Mouse (Mus musculus): ENCODE results near the gene Cyp4f14. TPM values are rescaled to one million over a fixed set of nuclear protein-coding genes. Genes with fewer than 3 reads are reported as not detected.

Gene Cyp4f14
- polyA plus RNA-seq, 1 experiment from 2014 or later = not detected

- no peak overlapping the region for H3K27ac ChIP-seq (replicated peaks; ENCODE audit: low read depth, low read length)
- ATAC-seq (ENCODE audit: insufficient number of reproducible peaks, low FRiP score, low TSS enrichment, low read depth) = no peak
- no peaks in the 10 kb centered on the region for H3K36me3 ChIP-seq (ENCODE audit: control insufficient read depth, insufficient read depth, low read length)
- whole genome bisulfite sequencing = 71% methylated on average over 3 of the region's 3 CpGs
- DNase-seq (ENCODE audit: low spot score) = no peak
- H3K4me1 ChIP-seq (ENCODE audit: control insufficient read depth, insufficient read depth, low read length) = no peaks in the 10 kb centered on the region
- H3K27me3 ChIP-seq (ENCODE audit: control insufficient read depth, insufficient read depth, low read length) = no peaks in the 10 kb centered on the region
- no peak overlapping the region for H3K9ac ChIP-seq (ENCODE audit: low read length)
- H3K9me3 ChIP-seq (ENCODE audit: control insufficient read depth, low read length) = no peaks in the 10 kb centered on the region
- H3K4me2 ChIP-seq (ENCODE audit: low read depth, severe bottlenecking) = no peak overlapping the region
- no peak overlapping the region for H3K4me3 ChIP-seq (ENCODE audit: low read depth, low read length)
Observed at GRCm38 (mm10) chr17:32944402-32945035, 27.4 kb upstream of the Cyp4f14 start.

GRCm38 (mm10) chr17:32943661-32944060, 26.5 kb upstream of the Cyp4f14 start:
- Histone ChIP-seq H3K36me3 (ENCODE audit: control insufficient read depth, insufficient read depth, low read length) (no peaks in the 10 kb centered on the region), H3K4me3 (ENCODE audit: low read depth, low read length) (no peak overlapping the region), H3K27ac (replicated peaks; ENCODE audit: low read depth, low read length) (no peak overlapping the region), H3K9ac (ENCODE audit: low read length) (no peak overlapping the region), H3K4me1 (ENCODE audit: control insufficient read depth, insufficient read depth, low read length) (no peaks in the 10 kb centered on the region), H3K27me3 (ENCODE audit: control insufficient read depth, insufficient read depth, low read length) (no peaks in the 10 kb centered on the region), H3K9me3 (ENCODE audit: control insufficient read depth, low read length) (no peaks in the 10 kb centered on the region), H3K4me2 (ENCODE audit: low read depth, severe bottlenecking) (no peak overlapping the region)
- 84% methylated on average over 3 of the region's 3 CpGs for WGBS
- no peak for ATAC-seq (ENCODE audit: insufficient number of reproducible peaks, low FRiP score, low TSS enrichment, low read depth)
- no peak for DNase-seq (ENCODE audit: low spot score)

- H3K4me2 ChIP-seq (ENCODE audit: low read depth, severe bottlenecking) = no peak overlapping the region
- ATAC-seq (ENCODE audit: insufficient number of reproducible peaks, low FRiP score, low TSS enrichment, low read depth) (no peak), DNase-seq (ENCODE audit: low spot score) (no peak)
- H3K9me3 ChIP-seq (ENCODE audit: control insufficient read depth, low read length) = no peaks in the 10 kb centered on the region
- H3K4me1 ChIP-seq (ENCODE audit: control insufficient read depth, insufficient read depth, low read length) = no peaks in the 10 kb centered on the region
- WGBS = 80% methylated on average over 4 of the region's 4 CpGs
- H3K4me3 ChIP-seq (ENCODE audit: low read depth, low read length) = no peak overlapping the region
- H3K36me3 ChIP-seq (ENCODE audit: control insufficient read depth, insufficient read depth, low read length) = no peaks in the 10 kb centered on the region
- H3K27ac ChIP-seq (replicated peaks; ENCODE audit: low read depth, low read length) = no peak overlapping the region
- H3K27me3 ChIP-seq (ENCODE audit: control insufficient read depth, insufficient read depth, low read length) = no peaks in the 10 kb centered on the region
- no peak overlapping the region for H3K9ac ChIP-seq (ENCODE audit: low read length)
Observed at GRCm38 (mm10) chr17:32939831-32940230, 22.7 kb upstream of the Cyp4f14 start.

- H3K27me3 ChIP-seq (ENCODE audit: control insufficient read depth, insufficient read depth, low read length) = no peaks in the 10 kb centered on the region
- no peaks in the 10 kb centered on the region for H3K9me3 ChIP-seq (ENCODE audit: control insufficient read depth, low read length)
- no peaks in the 10 kb centered on the region for H3K36me3 ChIP-seq (ENCODE audit: control insufficient read depth, insufficient read depth, low read length)
- no peak for ATAC-seq (ENCODE audit: insufficient number of reproducible peaks, low FRiP score, low TSS enrichment, low read depth)
- no peak overlapping the region for H3K27ac ChIP-seq (replicated peaks; ENCODE audit: low read depth, low read length)
- no peak overlapping the region for H3K9ac ChIP-seq (ENCODE audit: low read length)
- no peak overlapping the region for H3K4me3 ChIP-seq (ENCODE audit: low read depth, low read length)
- WGBS = 79% methylated on average over 5 of the region's 5 CpGs
- H3K4me2 ChIP-seq (ENCODE audit: low read depth, severe bottlenecking) = no peak overlapping the region
- no peaks in the 10 kb centered on the region for H3K4me1 ChIP-seq (ENCODE audit: control insufficient read depth, insufficient read depth, low read length)
- DNase-seq (ENCODE audit: low spot score) = no peak
Observed at GRCm38 (mm10) chr17:32927803-32928202, 10.7 kb upstream of the Cyp4f14 start.

GRCm38 (mm10) chr17:32924658-32925312, 7.6 kb upstream of the Cyp4f14 start:
- Histone ChIP-seq H3K27ac (replicated peaks; ENCODE audit: low read depth, low read length) (no peak overlapping the region), H3K4me3 (ENCODE audit: low read depth, low read length) (peak overlapping the region; percentile 41), H3K9ac (ENCODE audit: low read length) (peak overlapping the region; percentile 78), H3K27me3 (ENCODE audit: control insufficient read depth, insufficient read depth, low read length) (no peaks in the 10 kb centered on the region), H3K9me3 (ENCODE audit: control insufficient read depth, low read length) (no peaks in the 10 kb centered on the region), H3K4me1 (ENCODE audit: control insufficient read depth, insufficient read depth, low read length) (no peaks in the 10 kb centered on the region), H3K36me3 (ENCODE audit: control insufficient read depth, insufficient read depth, low read length) (no peaks in the 10 kb centered on the region), H3K4me2 (ENCODE audit: low read depth, severe bottlenecking) (peak overlapping the region; percentile 64)
- DNase-seq (ENCODE audit: low spot score) = peak; percentile 84
- WGBS = 16% methylated on average over 32 of the region's 32 CpGs
- ATAC-seq (ENCODE audit: insufficient number of reproducible peaks, low FRiP score, low TSS enrichment, low read depth) = peak; percentile 76; the same call in 1 of the 2 replicates

- no peaks in the 10 kb centered on the region for H3K9me3 ChIP-seq (ENCODE audit: control insufficient read depth, low read length)
- no peaks in the 10 kb centered on the region for H3K27me3 ChIP-seq (ENCODE audit: control insufficient read depth, insufficient read depth, low read length)
- H3K4me2 ChIP-seq (ENCODE audit: low read depth, severe bottlenecking) = no peak overlapping the region
- ATAC-seq (ENCODE audit: insufficient number of reproducible peaks, low FRiP score, low TSS enrichment, low read depth) (no peak), DNase-seq (ENCODE audit: low spot score) (no peak)
- H3K36me3 ChIP-seq (ENCODE audit: control insufficient read depth, insufficient read depth, low read length) = no peaks in the 10 kb centered on the region
- H3K4me3 ChIP-seq (ENCODE audit: low read depth, low read length) = no peak overlapping the region
- H3K4me1 ChIP-seq (ENCODE audit: control insufficient read depth, insufficient read depth, low read length) = no peaks in the 10 kb centered on the region
- H3K27ac ChIP-seq (replicated peaks; ENCODE audit: low read depth, low read length) = no peak overlapping the region
- 94% methylated on average over 1 of the region's 1 CpGs for WGBS
- H3K9ac ChIP-seq (ENCODE audit: low read length) = no peak overlapping the region
Observed at GRCm38 (mm10) chr17:32923681-32924080, 6.5 kb upstream of the Cyp4f14 start.

GRCm38 (mm10) chr17:32919123-32919522, 2.0 kb upstream of the Cyp4f14 start:
- Histone ChIP-seq H3K4me1 (ENCODE audit: control insufficient read depth, insufficient read depth, low read length) (no peaks in the 10 kb centered on the region), H3K9me3 (ENCODE audit: control insufficient read depth, low read length) (no peaks in the 10 kb centered on the region), H3K27me3 (ENCODE audit: control insufficient read depth, insufficient read depth, low read length) (no peaks in the 10 kb centered on the region), H3K4me2 (ENCODE audit: low read depth, severe bottlenecking) (no peak overlapping the region), H3K36me3 (ENCODE audit: control insufficient read depth, insufficient read depth, low read length) (no peaks in the 10 kb centered on the region), H3K9ac (ENCODE audit: low read length) (no peak overlapping the region), H3K27ac (replicated peaks; ENCODE audit: low read depth, low read length) (no peak overlapping the region), H3K4me3 (ENCODE audit: low read depth, low read length) (no peak overlapping the region)
- ATAC-seq (ENCODE audit: insufficient number of reproducible peaks, low FRiP score, low TSS enrichment, low read depth) (no peak), DNase-seq (ENCODE audit: low spot score) (no peak)
- 56% methylated on average over 2 of the region's 2 CpGs for WGBS

GRCm38 (mm10) chr17:32916075-32916474, 1.1 kb downstream of the Cyp4f14 start:
- no peak overlapping the region for H3K4me3 ChIP-seq (ENCODE audit: low read depth, low read length)
- WGBS = 81% methylated on average over 1 of the region's 1 CpGs
- H3K4me1 ChIP-seq (ENCODE audit: control insufficient read depth, insufficient read depth, low read length) = no peaks in the 10 kb centered on the region
- no peaks in the 10 kb centered on the region for H3K9me3 ChIP-seq (ENCODE audit: control insufficient read depth, low read length)
- no peaks in the 10 kb centered on the region for H3K36me3 ChIP-seq (ENCODE audit: control insufficient read depth, insufficient read depth, low read length)
- H3K9ac ChIP-seq (ENCODE audit: low read length) = no peak overlapping the region
- no peak overlapping the region for H3K4me2 ChIP-seq (ENCODE audit: low read depth, severe bottlenecking)
- no peak overlapping the region for H3K27ac ChIP-seq (replicated peaks; ENCODE audit: low read depth, low read length)
- ATAC-seq (ENCODE audit: insufficient number of reproducible peaks, low FRiP score, low TSS enrichment, low read depth) (no peak), DNase-seq (ENCODE audit: low spot score) (no peak)
- no peaks in the 10 kb centered on the region for H3K27me3 ChIP-seq (ENCODE audit: control insufficient read depth, insufficient read depth, low read length)
